Comparison of ENCODE assay signal across 25 mouse cellular contexts in genomic region chr2:55503390-55504176, GRCm38 (mm10).
DNase-seq lines count a peak whose midpoint lies in the region; ATAC-seq and TF ChIP-seq lines count a peak whose summit lies in the region.
"Had no signal": no experiment of that assay in that cellular context is flagged by ENCODE, and none has a peak within 500 bp of the region (broad histone marks: within the 10 kb centered on the region; RNA-seq: fewer than 3 reads in every experiment).

No protein-coding gene starts in this region.

- H3K27ac ChIP-seq in forebrain, postnatal 0 days (ENCODE audit: low read depth, low read length): no peak overlapping the region
- H3K27ac ChIP-seq in forebrain, embryonic 13.5 days: no peak overlapping the region
- H3K27ac ChIP-seq in layer of hippocampus, adult 2 months: peak overlapping the region; percentile 56; the same call in 1 of the 2 replicates
- H3K27ac ChIP-seq in embryonic facial prominence, embryonic 14.5 days (replicated peaks; ENCODE audit: low read depth, low read length): no peak overlapping the region
- no peak overlapping the region for H3K27ac ChIP-seq in liver, embryonic 12.5 days
- H3K27ac ChIP-seq: heart, embryonic 13.5 days; hindbrain, postnatal 0 days; kidney, embryonic 15.5 days; midbrain, embryonic 10.5 days; neural tube, embryonic 13.5 days had no signal

- no peak for TF ChIP-seq CTCF in forebrain, postnatal 0 days (IDR thresholded peaks at IDR 0.05; ENCODE audit: low read depth)
- TF ChIP-seq CTCF in layer of hippocampus, adult 2 months (conservative IDR thresholded peaks at IDR 0.05): no peak

- WGBS in forebrain, postnatal 0 days: 75% methylated on average over 9 of the region's 9 CpGs
- 81% methylated on average over 9 of the region's 9 CpGs for WGBS in forebrain, embryonic 13.5 days
- 41% methylated on average over 9 of the region's 9 CpGs for WGBS in embryonic facial prominence, embryonic 14.5 days
- WGBS in liver, embryonic 12.5 days (ENCODE audit: insufficient replicate concordance): 74% methylated on average over 9 of the region's 9 CpGs

- no peaks in the 10 kb centered on the region for H3K27me3 ChIP-seq in forebrain, postnatal 0 days (ENCODE audit: insufficient read depth, low read length)
- H3K27me3 ChIP-seq in forebrain, embryonic 13.5 days: no peaks in the 10 kb centered on the region
- H3K27me3 ChIP-seq in embryonic facial prominence, embryonic 14.5 days (replicated peaks; ENCODE audit: control insufficient read depth, insufficient read depth, low read length): no peaks in the 10 kb centered on the region
- H3K27me3 ChIP-seq in liver, embryonic 12.5 days (replicated peaks): no peaks in the 10 kb centered on the region
- H3K27me3 ChIP-seq: heart, embryonic 13.5 days; kidney, embryonic 15.5 days; neural tube, embryonic 13.5 days had no signal

- no peak overlapping the region for H3K9ac ChIP-seq in forebrain, postnatal 0 days
- no peak overlapping the region for H3K9ac ChIP-seq in forebrain, embryonic 13.5 days
- no peak overlapping the region for H3K9ac ChIP-seq in embryonic facial prominence, embryonic 14.5 days (ENCODE audit: low read depth, low read length)
- no peak overlapping the region for H3K9ac ChIP-seq in liver, embryonic 12.5 days
- H3K9ac ChIP-seq: heart, embryonic 13.5 days; kidney, embryonic 15.5 days; neural tube, embryonic 13.5 days had no signal

- no peaks in the 10 kb centered on the region; the same call in 1 of the 2 replicates for H3K4me1 ChIP-seq in forebrain, postnatal 0 days (ENCODE audit: insufficient read depth)
- no peaks in the 10 kb centered on the region for H3K4me1 ChIP-seq in forebrain, embryonic 13.5 days
- no peaks in the 10 kb centered on the region for H3K4me1 ChIP-seq in embryonic facial prominence, embryonic 14.5 days (ENCODE audit: control insufficient read depth, insufficient read depth, low read length)
- H3K4me1 ChIP-seq in liver, embryonic 12.5 days: no peaks in the 10 kb centered on the region
- H3K4me1 ChIP-seq: kidney, embryonic 15.5 days; midbrain, embryonic 10.5 days; neural tube, embryonic 13.5 days had no signal

- peak; percentile 62 for ATAC-seq in forebrain, postnatal 0 days
- no peak for ATAC-seq in forebrain, embryonic 13.5 days
- ATAC-seq in embryonic facial prominence, embryonic 14.5 days (ENCODE audit: low read depth): peak; percentile 60
- no peak for ATAC-seq in liver, embryonic 12.5 days
- ATAC-seq: activated CD4-positive, CD25-positive, alpha-beta regulatory T cell, adult 4 months; hindbrain, postnatal 0 days; midbrain, embryonic 16.5 days had no signal

- H3K4me2 ChIP-seq in forebrain, postnatal 0 days (ENCODE audit: low read depth): no peak overlapping the region
- no peak overlapping the region for H3K4me2 ChIP-seq in forebrain, embryonic 13.5 days
- no peak overlapping the region for H3K4me2 ChIP-seq in embryonic facial prominence, embryonic 14.5 days (ENCODE audit: low read depth, low read length)
- H3K4me2 ChIP-seq in liver, embryonic 12.5 days: no peak overlapping the region
- H3K4me2 ChIP-seq: heart, embryonic 13.5 days; kidney, embryonic 15.5 days; neural tube, embryonic 13.5 days had no signal

- no peaks in the 10 kb centered on the region for H3K9me3 ChIP-seq in forebrain, postnatal 0 days (ENCODE audit: low read length)
- H3K9me3 ChIP-seq in forebrain, embryonic 13.5 days (replicated peaks): no peaks in the 10 kb centered on the region
- no peaks in the 10 kb centered on the region for H3K9me3 ChIP-seq in embryonic facial prominence, embryonic 14.5 days (ENCODE audit: control insufficient read depth, low read length)
- H3K9me3 ChIP-seq in liver, embryonic 12.5 days (replicated peaks): no peaks in the 10 kb centered on the region
- H3K9me3 ChIP-seq: heart, embryonic 13.5 days; kidney, embryonic 15.5 days; midbrain, embryonic 10.5 days; neural tube, embryonic 13.5 days had no signal

- no peaks in the 10 kb centered on the region for H3K36me3 ChIP-seq in forebrain, postnatal 0 days (ENCODE audit: insufficient read depth)
- H3K36me3 ChIP-seq in forebrain, embryonic 13.5 days (ENCODE audit: poor library complexity, severe bottlenecking): no peaks in the 10 kb centered on the region
- H3K36me3 ChIP-seq in embryonic facial prominence, embryonic 14.5 days (ENCODE audit: control insufficient read depth, insufficient read depth, low read length): no peaks in the 10 kb centered on the region
- no peaks in the 10 kb centered on the region for H3K36me3 ChIP-seq in liver, embryonic 12.5 days
- H3K36me3 ChIP-seq: heart, embryonic 13.5 days; kidney, embryonic 15.5 days; midbrain, embryonic 10.5 days; neural tube, embryonic 13.5 days had no signal

- DNase-seq in forebrain, postnatal 0 days: peak; percentile 46
- peak; percentile 13 to 34 for DNase-seq in layer of hippocampus, adult 2 months (ENCODE audit: low spot score in 2 of 2)
- no peak for DNase-seq in layer of hippocampus, postnatal 25 days (ENCODE audit: extremely low spot score in 1 of 2, low spot score in 1 of 2)
- DNase-seq in adipocyte (ENCODE audit: low spot score): peak; percentile 7
- peak; percentile 18 for DNase-seq in embryonic facial prominence, embryonic 14.5 days (ENCODE audit: low spot score)
- DNase-seq: adrenal gland, postnatal 10 days; cerebellum, adult 9-11 months; gastrocnemius, postnatal 14 days; heart, adult 11 months; heart, postnatal 14 days; kidney, adult 11 months; liver; lung, postnatal 10 days; thymus, postnatal 14 days had no signal

- H3K4me3 ChIP-seq in forebrain, postnatal 0 days (ENCODE audit: low read depth, low read length): no peak overlapping the region
- H3K4me3 ChIP-seq in forebrain, embryonic 13.5 days: no peak overlapping the region
- no peak overlapping the region for H3K4me3 ChIP-seq in layer of hippocampus, adult 2 months
- no peak overlapping the region for H3K4me3 ChIP-seq in embryonic facial prominence, embryonic 14.5 days (ENCODE audit: low read depth, low read length)
- no peak overlapping the region for H3K4me3 ChIP-seq in liver, embryonic 12.5 days
- H3K4me3 ChIP-seq: erythroblast, embryonic 14.5 days; heart, embryonic 13.5 days; kidney, embryonic 15.5 days; midbrain, embryonic 10.5 days; myocyte; neural tube, embryonic 13.5 days had no signal

Comparison
In these comparisons a context has a peak if more than half of its experiments do, and no peak if none do; other contexts are left out.
1. ATAC-seq: peak in forebrain, postnatal 0 days (single experiment) and embryonic facial prominence, embryonic 14.5 days (single experiment); none in forebrain, embryonic 13.5 days (single experiment) and liver, embryonic 12.5 days (single experiment).
2. DNase-seq: peak in forebrain, postnatal 0 days (single experiment), layer of hippocampus, adult 2 months (2 of 2), adipocyte (single experiment) and embryonic facial prominence, embryonic 14.5 days (single experiment); none in layer of hippocampus, postnatal 25 days (0 of 2).